Comparison of ENCODE assay signal across 11 mouse cellular contexts in genomic region chr10:94124376-94124775, GRCm38 (mm10). TPM values are rescaled to one million over a fixed set of nuclear protein-coding genes. Genes with fewer than 3 reads are reported as not detected.
DNase-seq lines count a peak whose midpoint lies in the region; TF ChIP-seq lines count a peak whose summit lies in the region.
"Had no signal": no experiment of that assay in that cellular context is flagged by ENCODE, and none has a peak within 500 bp of the region (broad histone marks: within the 10 kb centered on the region; RNA-seq: fewer than 3 reads in every experiment).

No protein-coding gene starts in this region.

- no peak for TF ChIP-seq POLR2A in ES-Bruce4 (IDR thresholded peaks at IDR 0.05; ENCODE audit: insufficient read depth, low read length)

- 81% methylated on average over 5 of the region's 5 CpGs for WGBS in hindbrain, embryonic 10.5 days

- H3K36me3 ChIP-seq in ES-Bruce4 (ENCODE audit: control insufficient read depth, insufficient read depth, low read length, poor library complexity, severe bottlenecking) = no peaks in the 10 kb centered on the region
- peaks cover 70% of the 10 kb centered on the region for H3K36me3 ChIP-seq in hindbrain, embryonic 10.5 days
- H3K36me3 ChIP-seq: embryonic facial prominence, embryonic 15.5 days had no signal

- H3K27me3 ChIP-seq in ES-Bruce4 (ENCODE audit: control insufficient read depth, insufficient read depth, low read length, poor library complexity, severe bottlenecking) = no peaks in the 10 kb centered on the region
- H3K27me3 ChIP-seq in hindbrain, embryonic 10.5 days (ENCODE audit: insufficient read depth, poor library complexity, severe bottlenecking) = no peaks in the 10 kb centered on the region
- H3K27me3 ChIP-seq: embryonic facial prominence, embryonic 15.5 days; kidney, embryonic 15.5 days had no signal

- DNase-seq in cerebellum, postnatal 14 days = peak; percentile 42 to 69
- DNase-seq in cerebellum, adult 9-10 months = no peak
- peak; percentile 63 for DNase-seq in left cerebral cortex, postnatal 4 days
- no peak for DNase-seq in left cerebral cortex, postnatal 36 days (ENCODE audit: low spot score in 2 of 2)
- peak; percentile 44 for DNase-seq in lung, postnatal 10 days
- no peak for DNase-seq in urinary bladder, postnatal 4 days (ENCODE audit: low spot score in 2 of 2)
- no peak for DNase-seq in hindbrain, embryonic 10.5 days (ENCODE audit: low spot score)

- no peaks in the 10 kb centered on the region for H3K9me3 ChIP-seq in ES-Bruce4 (replicated peaks; ENCODE audit: control insufficient read depth, insufficient read depth, low read length, poor library complexity, severe bottlenecking)
- no peaks in the 10 kb centered on the region for H3K9me3 ChIP-seq in hindbrain, embryonic 10.5 days
- H3K9me3 ChIP-seq: embryonic facial prominence, embryonic 15.5 days; kidney, embryonic 15.5 days had no signal

- H3K27ac ChIP-seq in ES-Bruce4 (ENCODE audit: insufficient read depth, low read length) = no peak overlapping the region
- H3K27ac ChIP-seq in hindbrain, embryonic 10.5 days = no peak overlapping the region
- H3K27ac ChIP-seq: embryonic facial prominence, embryonic 15.5 days; kidney, embryonic 15.5 days had no signal

- no peak overlapping the region for H3K4me3 ChIP-seq in ES-Bruce4 (ENCODE audit: low read depth, low read length)
- H3K4me3 ChIP-seq in hindbrain, embryonic 10.5 days = no peak overlapping the region
- H3K4me3 ChIP-seq: embryonic facial prominence, embryonic 15.5 days; kidney, embryonic 15.5 days; myocyte had no signal

- peak; percentile 60 for TF ChIP-seq CTCF in ES-Bruce4 (IDR thresholded peaks at IDR 0.05; ENCODE audit: low read depth, low read length)

- no peak for TF ChIP-seq EP300 in ES-Bruce4 (IDR thresholded peaks at IDR 0.05; ENCODE audit: insufficient read depth, low read depth, low read length)

- H3K9ac ChIP-seq in ES-Bruce4 (ENCODE audit: low read depth, poor library complexity, severe bottlenecking) = no peak overlapping the region
- H3K9ac ChIP-seq: embryonic facial prominence, embryonic 15.5 days; kidney, embryonic 15.5 days had no signal

- intact Hi-C loops in left cerebral cortex, postnatal 4 days (cut with DNase I) = no loop called here
- intact Hi-C loops in left cerebral cortex, postnatal 36 days (cut with DNase I) = no loop called here

- no peaks in the 10 kb centered on the region for H3K4me1 ChIP-seq in ES-Bruce4 (ENCODE audit: control insufficient read depth, insufficient read depth, low read length)
- H3K4me1 ChIP-seq in hindbrain, embryonic 10.5 days (replicated peaks) = peaks cover 2% of the 10 kb centered on the region; the same call in 1 of the 2 replicates

RNA-seq across cellular contexts. Expression of gene Nr2c1, which starts 23.4 kb away (rescaled TPM):
- total RNA-seq in left cerebral cortex, postnatal 4 days (2021) = 1 to 10 TPM; 8.2 to 8.6 TPM
- total RNA-seq in left cerebral cortex, postnatal 36 days (2021) = 1 to 10 TPM; 7.3 to 8.6 TPM
- polyA plus RNA-seq in ES-Bruce4 (2011; ENCODE audit: insufficient read depth, insufficient read length, low read depth, missing spikeins) = 8.8 and 9.2 TPM in 2 replicates
- 12.1 and 13.6 TPM in 2 replicates for polyA plus RNA-seq in hindbrain, embryonic 10.5 days (2016; fragmentation: Nextera tagmentation; extraction: Ambion mirVana)

Comparison
In these comparisons a context has a peak if more than half of its experiments do, and no peak if none do; other contexts are left out.
1. DNase-seq: peak in cerebellum, postnatal 14 days (2 of 2), left cerebral cortex, postnatal 4 days (single experiment) and lung, postnatal 10 days (single experiment); none in cerebellum, adult 9-10 months (single experiment), left cerebral cortex, postnatal 36 days (0 of 2), urinary bladder, postnatal 4 days (0 of 2) and hindbrain, embryonic 10.5 days (single experiment).